Mouse (Mus musculus): ENCODE data around the gene Stap1.

The Stap1 gene

DNA sequence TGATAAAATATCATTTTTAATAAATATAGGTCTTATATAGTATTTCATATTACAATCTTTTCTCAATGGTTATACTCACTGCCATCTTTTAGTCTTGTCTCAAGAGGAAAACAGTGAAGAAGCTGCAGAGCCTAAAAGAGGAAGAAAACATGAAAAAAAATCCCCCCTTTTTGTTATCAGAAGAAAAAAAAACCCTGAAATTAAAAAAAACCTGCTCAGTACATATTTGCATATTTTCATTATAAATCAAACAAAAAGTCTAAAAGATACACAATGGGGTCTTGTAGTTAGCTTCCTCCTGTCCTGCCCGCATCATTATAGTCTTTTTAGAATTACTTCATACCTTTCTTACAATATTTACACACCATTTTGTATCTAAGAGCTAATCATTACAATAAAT lies 57.2 kb downstream of the Stap1 start:
- DNase-seq (ENCODE audit: inconsistent ontology term), result no peak

DNA sequence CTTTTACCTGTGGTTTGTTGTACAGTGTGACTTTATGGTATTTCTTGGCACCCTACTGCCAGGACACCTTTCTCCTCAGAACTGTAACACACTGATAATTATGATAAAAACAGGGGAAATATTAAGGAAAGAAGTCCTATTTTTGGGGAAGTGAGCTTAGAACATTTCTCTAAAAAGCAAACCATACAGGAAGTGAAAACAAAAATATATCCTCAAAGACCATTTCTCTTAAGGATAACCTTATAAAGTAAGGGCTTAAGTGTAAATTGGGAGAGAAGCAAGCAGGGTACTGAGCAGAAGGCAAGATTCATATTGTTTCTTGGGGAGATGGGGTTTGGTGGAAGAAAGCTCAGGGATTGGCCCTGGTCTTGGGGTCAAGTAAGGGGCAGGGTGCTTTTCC lies 58.3 kb downstream of the Stap1 start:
- no peak for DNase-seq (ENCODE audit: inconsistent ontology term)
